Mouse (Mus musculus) CH12.LX (cell line): ENCODE measurements around the gene Spata13. TPM values are rescaled to one million over a fixed set of nuclear protein-coding genes. Genes with fewer than 3 reads are reported as not detected.

Experiments
- DNase-seq: peaks from one replicate; pipeline ENCODE4 v3.0.0-alpha.2; 2013; ENCODE audit errors: extremely low read depth
- H3K27ac ChIP-seq: 2 replicates; pipeline ENCODE4 v1.5.1; 2012; ENCODE audit warnings: low read depth, mild to moderate bottlenecking, control low read depth, moderate library complexity; ENCODE audit not compliant: insufficient read depth
- H3K27me3 ChIP-seq: replicated peaks from 2 replicates; pipeline ENCODE3; 2012; ENCODE audit warnings: inconsistent platforms
- H3K36me3 ChIP-seq, 2 experiments: replicated peaks in 1 of 2; 2 replicates each; pipeline versions ENCODE3 to v1.6.1; 2012; ENCODE audit warnings: inconsistent platforms in 1 of 2, low read length in 1 of 2, mild to moderate bottlenecking in 1 of 2, mixed read lengths in 1 of 2, moderate library complexity in 1 of 2; ENCODE audit not compliant: control insufficient read depth in 1 of 2, insufficient read depth in 1 of 2
- H3K4me1 ChIP-seq, 2 experiments: 2 replicates each; pipeline ENCODE4 v1.6.1; 2012; ENCODE audit warnings: inconsistent platforms in 1 of 2, moderate library complexity in 1 of 2; ENCODE audit not compliant: insufficient read depth in 2 of 2, control insufficient read depth in 1 of 2
- H3K4me2 ChIP-seq: 2 replicates; pipeline ENCODE4 v1.6.1; 2012; ENCODE audit warnings: low read depth, mild to moderate bottlenecking, control low read depth; ENCODE audit not compliant: poor library complexity, insufficient read depth, severe bottlenecking
- H3K4me3 ChIP-seq, 3 experiments: fragments of 150-350 bp in 1 of 3; sonication (generic) in 1 of 3; replicated peaks in 1 of 3; 2 replicates each; pipeline versions ENCODE3 to v1.5.1; 2011 to 2012; ENCODE audit warnings: low read depth in 2 of 3, low read length in 2 of 3, mild to moderate bottlenecking in 2 of 3, moderate library complexity in 2 of 3, control low read depth in 1 of 3, improper control_type of control experiment in 1 of 3, inconsistent platforms in 1 of 3, mixed read lengths in 1 of 3; ENCODE audit not compliant: poor library complexity in 1 of 3
- H3K79me2 ChIP-seq: replicated peaks from 2 replicates; pipeline ENCODE4 v1.6.1; 2012; ENCODE audit warnings: mild to moderate bottlenecking, moderate library complexity; ENCODE audit not compliant: control insufficient read depth, poor library complexity, insufficient read depth, severe bottlenecking; ENCODE audit errors: extremely low read depth
- H3K9ac ChIP-seq: 2 replicates; pipeline ENCODE4 v1.6.1; 2012; ENCODE audit warnings: low read depth, mild to moderate bottlenecking, control low read depth, moderate library complexity; ENCODE audit not compliant: insufficient read depth
- H3K9me3 ChIP-seq: replicated peaks from 2 replicates; pipeline ENCODE3; 2012; ENCODE audit warnings: low read length, inconsistent platforms, mixed read lengths
- BHLHE40 ChIP-seq: IDR thresholded peaks from 2 replicates; pipeline ENCODE4 v1.6.1; 2011; ENCODE audit warnings: mild to moderate bottlenecking, low read depth, low read length, improper control_type of control experiment
- CHD1 ChIP-seq: IDR thresholded peaks from 2 replicates; pipeline ENCODE4 v1.6.1; 2012; ENCODE audit warnings: low read depth, low read length, improper control_type of control experiment, inconsistent platforms
- CHD2 ChIP-seq: IDR thresholded peaks from 2 replicates; pipeline ENCODE4 v1.6.1; 2011; ENCODE audit warnings: low read length, improper control_type of control experiment
- CTCF ChIP-seq, 2 experiments: IDR thresholded peaks in 1 of 2; conservative IDR thresholded peaks in 1 of 2; 2 replicates each; pipeline ENCODE4 v1.5.1; 2011 to 2012; ENCODE audit warnings: low read depth in 2 of 2, low read length in 2 of 2, improper control_type of control experiment in 1 of 2, inconsistent platforms in 1 of 2, mild to moderate bottlenecking in 1 of 2, moderate library complexity in 1 of 2
- E2F4 ChIP-seq: IDR thresholded peaks from 2 replicates; pipeline ENCODE4 v1.6.1; 2011; ENCODE audit warnings: low read depth, low read length, improper control_type of control experiment; ENCODE audit not compliant: insufficient replicate concordance
- ELF1 ChIP-seq: IDR thresholded peaks from 2 replicates; pipeline ENCODE4 v1.6.1; 2014; ENCODE audit warnings: low read depth, mild to moderate bottlenecking, inconsistent platforms, low read length, improper control_type of control experiment
- EP300 ChIP-seq: IDR thresholded peaks from 2 replicates; pipeline ENCODE4 v1.6.1; 2011; ENCODE audit warnings: low read length, improper control_type of control experiment
- JUN ChIP-seq: IDR thresholded peaks from 2 replicates; pipeline ENCODE4 v1.6.1; 2011; ENCODE audit warnings: low read depth, mild to moderate bottlenecking, low read length, improper control_type of control experiment, moderate library complexity; ENCODE audit not compliant: insufficient read depth
- KAT2A ChIP-seq: IDR thresholded peaks from 2 replicates; pipeline ENCODE4 v1.6.1; 2012; ENCODE audit warnings: low read length, improper control_type of control experiment, inconsistent platforms; ENCODE audit not compliant: insufficient replicate concordance
- MAX ChIP-seq: IDR thresholded peaks from 2 replicates; pipeline ENCODE4 v1.6.1; 2011; ENCODE audit warnings: low read length, improper control_type of control experiment
- MAZ ChIP-seq: IDR thresholded peaks from 2 replicates; pipeline ENCODE4 v1.6.1; 2012; ENCODE audit warnings: low read depth, mild to moderate bottlenecking, inconsistent platforms, low read length, improper control_type of control experiment, moderate library complexity
- MEF2A ChIP-seq: IDR thresholded peaks from 2 replicates; pipeline ENCODE4 v1.6.1; 2014; ENCODE audit warnings: low read depth, mild to moderate bottlenecking, inconsistent platforms, low read length, improper control_type of control experiment, borderline replicate concordance
- MXI1 ChIP-seq: IDR thresholded peaks from 2 replicates; pipeline ENCODE4 v1.6.1; 2011; ENCODE audit warnings: mild to moderate bottlenecking, low read depth, low read length, improper control_type of control experiment
- MYC ChIP-seq: IDR thresholded peaks from 2 replicates; pipeline ENCODE4 v1.6.1; 2011; ENCODE audit warnings: low read depth, mild to moderate bottlenecking, improper control_type of control experiment, low read length
- NELFE ChIP-seq: IDR thresholded peaks from 2 replicates; pipeline ENCODE4 v1.6.1; 2011; ENCODE audit warnings: low read depth, low read length, improper control_type of control experiment
- PAX5 ChIP-seq: IDR thresholded peaks from 2 replicates; pipeline ENCODE4 v1.6.1; 2012; ENCODE audit warnings: low read length, inconsistent platforms, mixed read lengths
- POLR2A ChIP-seq: IDR thresholded peaks from 2 replicates; pipeline ENCODE4 v1.6.1; 2011; ENCODE audit warnings: low read depth, mild to moderate bottlenecking, improper control_type of control experiment, low read length
- POLR2AphosphoS2 ChIP-seq: IDR thresholded peaks from 2 replicates; pipeline ENCODE4 v1.6.1; 2011; ENCODE audit warnings: low read depth, low read length, improper control_type of control experiment
- RCOR1 ChIP-seq: conservative IDR thresholded peaks from 2 replicates; pipeline ENCODE4 v1.6.1; 2012; ENCODE audit warnings: low read depth, mild to moderate bottlenecking, inconsistent platforms, low read length, improper control_type of control experiment
- SIN3A ChIP-seq: IDR thresholded peaks from 2 replicates; pipeline ENCODE4 v1.6.1; 2012; ENCODE audit warnings: low read length, improper control_type of control experiment, inconsistent platforms
- SMC3 ChIP-seq: IDR thresholded peaks from 2 replicates; pipeline ENCODE4 v1.6.1; 2011; ENCODE audit warnings: low read depth, low read length, improper control_type of control experiment
- TBP ChIP-seq: conservative IDR thresholded peaks from 2 replicates; pipeline ENCODE4 v1.6.1; 2011; ENCODE audit warnings: low read depth, low read length, improper control_type of control experiment
- USF1 ChIP-seq: IDR thresholded peaks from 2 replicates; pipeline ENCODE4 v1.6.1; 2014; ENCODE audit warnings: low read depth, mild to moderate bottlenecking, inconsistent platforms, low read length, improper control_type of control experiment
- USF2 ChIP-seq: conservative IDR thresholded peaks from 2 replicates; pipeline ENCODE4 v1.6.1; 2011; ENCODE audit warnings: low read depth, low read length, improper control_type of control experiment
- ZNF384 ChIP-seq: IDR thresholded peaks from 2 replicates; pipeline ENCODE4 v1.6.1; 2012; ENCODE audit warnings: low read depth, low read length, improper control_type of control experiment, inconsistent platforms
- dilution Hi-C: fragments of 300-500 bp; cut with MboI; formaldehyde crosslinking; loops from 2 replicates; pipeline ENCODE4 v1.14.3; 2020; ENCODE audit warnings: low sequenced_read_pairs; ENCODE audit not compliant: extremely low pct_unique_long_range_greater_than_20kb, extremely low pct_ligation_motif_present
- in situ Hi-C: fragments of 300-500 bp; cut with MboI; formaldehyde crosslinking; loops from 3 replicates; pipeline ENCODE4 v1.14.3; 2019; ENCODE audit warnings: low sequenced_read_pairs, low pct_ligation_motif_present, low pct_unique_long_range_greater_than_20kb, mixed read lengths
- polyA plus RNA-seq: library from polyadenylated mRNA; unstranded; fragments of >175 nt; gene quantifications from 2 replicates; pipeline ENCODE4 v1.2.1, GENCODE M21; 2012; ENCODE audit warnings: low read depth; ENCODE audit not compliant: insufficient read length
- total RNA-seq, 2 experiments: library from RNA; depleted of rRNA; stranded (reverse); fragments of 300-350 nt in 1 of 2; fragments of >200 nt in 1 of 2; gene quantifications; 2 replicates each; pipeline ENCODE4 v1.2.3; 2012 to 2014

Spata13 gene
- total and polyA plus RNA-seq, 3 experiments = 11.6 to 15.9 (median 13.6) TPM

GRCm38 (mm10) chr14:60767884-60768283 is 134.1 kb downstream of the Spata13 start, which contains the start of gene C1qtnf9:
C1qtnf9 (plus strand) TSS chr14:60768134.
- DNase-seq = no peak
- H3K27ac ChIP-seq = no peak within 1 kb of the TSS
- no peaks in the 10 kb centered on the region for H3K27me3 ChIP-seq
- peaks cover 8 to 16% of the 10 kb centered on the region in 2 experiments; a peak in 3 of 4 replicates for H3K4me1 ChIP-seq
- dilution Hi-C loops (no loop called here), in situ Hi-C loops (no loop called here)
- TF ChIP-seq SMC3 (no peak), BHLHE40 (no peak), E2F4 (no peak), USF1 (no peak), CHD2 (no peak), MYC (no peak)
- no peaks in the 10 kb centered on the region for H3K79me2 ChIP-seq
- no peak within 1 kb of the TSS for H3K4me2 ChIP-seq
- no peak within 1 kb of the TSS for H3K4me3 ChIP-seq
- no peak within 1 kb of the TSS for H3K9ac ChIP-seq
- peaks cover 3 to 12% of the 10 kb centered on the region in 2 experiments for H3K36me3 ChIP-seq
- no peaks in the 10 kb centered on the region for H3K9me3 ChIP-seq

- Histone ChIP-seq H3K27ac (no peak overlapping the region), H3K4me3 (no peak overlapping the region), H3K9me3 (no peaks in the 10 kb centered on the region), H3K79me2 (no peaks in the 10 kb centered on the region), H3K36me3 (no peaks in the 10 kb centered on the region), H3K9ac (no peak overlapping the region), H3K27me3 (no peaks in the 10 kb centered on the region), H3K4me1 (peaks cover 8 to 16% of the 10 kb centered on the region in 2 experiments; a peak in 3 of 4 replicates), H3K4me2 (no peak overlapping the region)
- no peak for TF ChIP-seq CTCF (conservative IDR thresholded peaks at IDR 0.05 in 1 of 2, IDR thresholded peaks at IDR 0.05 in 1 of 2; ENCODE audit: low read depth in 2 of 2, low read length in 2 of 2)
- TF ChIP-seq PAX5 = no peak
- no peak for TF ChIP-seq USF1
- TF ChIP-seq USF2 = no peak
- TF ChIP-seq NELFE = no peak
- TF ChIP-seq MEF2A = no peak
- no peak for TF ChIP-seq JUN
- in situ Hi-C loops (no loop called here), dilution Hi-C loops (no loop called here)
- DNase-seq = no peak
These were observed 135.5 kb downstream of the Spata13 start for GRCm38 (mm10) chr14:60769340-60769739.

- Histone ChIP-seq H3K4me3 (no peak overlapping the region), H3K9me3 (no peaks in the 10 kb centered on the region), H3K9ac (no peak overlapping the region), H3K27ac (no peak overlapping the region), H3K36me3 (no peaks in the 10 kb centered on the region), H3K27me3 (no peaks in the 10 kb centered on the region), H3K79me2 (no peaks in the 10 kb centered on the region), H3K4me2 (peak overlapping the region; percentile 16; the same call in 1 of the 2 replicates), H3K4me1 (peaks cover under 1 to 7% of the 10 kb centered on the region in 2 experiments; a peak in 3 of 4 replicates)
- no peak for TF ChIP-seq MXI1
- TF ChIP-seq POLR2AphosphoS2 = no peak
- no peak for TF ChIP-seq KAT2A
- TF ChIP-seq MAX = no peak
- no peak for TF ChIP-seq PAX5
- TF ChIP-seq E2F4 = no peak
- TF ChIP-seq CHD1 = no peak
- TF ChIP-seq RCOR1 = no peak
- TF ChIP-seq EP300 = no peak
- no peak for TF ChIP-seq SMC3
- TF ChIP-seq NELFE = no peak
- no peak for TF ChIP-seq SIN3A
- TF ChIP-seq ZNF384 = no peak
- no peak for TF ChIP-seq POLR2A
- TF ChIP-seq ELF1 = no peak
- TF ChIP-seq MAZ = no peak
- no peak for TF ChIP-seq TBP
- dilution Hi-C loops (no loop called here), in situ Hi-C loops (loop anchor here (5.0 to 10.0 kb wide), 2 partner anchors 63 to 246 kb away; no protein-coding TSS in a partner anchor)
- DNase-seq = no peak
These were observed 136.8 kb downstream of the Spata13 start for GRCm38 (mm10) chr14:60770594-60770993.
